8 mouse cellular contexts compared by ENCODE assay signal in genomic region chr11:110357756-110358551, GRCm38 (mm10). TPM values are rescaled to one million over a fixed set of nuclear protein-coding genes. Genes with fewer than 3 reads are reported as not detected.
A peak's percentile ranks its signal among the peaks of the same experiment; 100 is the strongest.
DNase-seq lines count a peak whose midpoint lies in the region; ATAC-seq and TF ChIP-seq lines count a peak whose summit lies in the region.

No protein-coding gene starts in this region.

- no peaks in the 10 kb centered on the region for H3K4me1 ChIP-seq in liver, adult 2 months (ENCODE audit: control insufficient read depth, insufficient read depth, low read length)
- H3K4me1 ChIP-seq in liver, embryonic 12.5 days, result no peaks in the 10 kb centered on the region

- 51% methylated on average over 16 of the region's 16 CpGs for WGBS in liver, adult 2 months
- 58% methylated on average over 16 of the region's 16 CpGs for WGBS in liver, embryonic 12.5 days (ENCODE audit: insufficient replicate concordance)

- H3K79me2 ChIP-seq in liver, adult 2 months (ENCODE audit: control insufficient read depth, insufficient read depth, low read length), result no peaks in the 10 kb centered on the region

- H3K27ac ChIP-seq in liver, adult 2 months (replicated peaks; ENCODE audit: insufficient read depth, low read depth, low read length), result no peak overlapping the region
- no peak overlapping the region for H3K27ac ChIP-seq in liver, embryonic 12.5 days

- H3K27me3 ChIP-seq in liver, adult 2 months (ENCODE audit: control insufficient read depth, insufficient read depth, low read length), result no peaks in the 10 kb centered on the region
- no peaks in the 10 kb centered on the region for H3K27me3 ChIP-seq in liver, embryonic 12.5 days (replicated peaks)

- no peak overlapping the region for H3K4me2 ChIP-seq in liver, embryonic 12.5 days

- no peak for TF ChIP-seq POLR2A in liver, adult 2 months (IDR thresholded peaks at IDR 0.05; ENCODE audit: extremely low read depth, insufficient read depth, low read length)

- DNase-seq in CD4-positive, CD25-positive, alpha-beta regulatory T cell, adult 2 months (ENCODE audit: low read depth, low spot score), result peak; percentile 9
- DNase-seq in liver, adult 2 months (ENCODE audit: extremely low read depth, low read depth, low spot score), result peak; percentile 43
- DNase-seq in cerebellum, postnatal 25 days, result peak; percentile 30 to 69
- DNase-seq in kidney, postnatal 36 days, result peak; percentile 39 to 73
- peak; percentile 61 for DNase-seq in lung, postnatal 14 days
- no peak for DNase-seq in spleen, adult 12 weeks (ENCODE audit: low spot score)

- no peak overlapping the region for H3K9ac ChIP-seq in liver, adult 2 months (ENCODE audit: low read depth, low read length)
- H3K9ac ChIP-seq in liver, embryonic 12.5 days, result no peak overlapping the region

- no peak for ATAC-seq in CD4-positive, CD25-positive, alpha-beta regulatory T cell, adult 4 months
- no peak for ATAC-seq in liver, embryonic 12.5 days

- H3K9me3 ChIP-seq in liver, embryonic 12.5 days (replicated peaks), result no peaks in the 10 kb centered on the region

- H3K36me3 ChIP-seq in liver, adult 2 months (ENCODE audit: control insufficient read depth, insufficient read depth, low read length), result no peaks in the 10 kb centered on the region
- no peaks in the 10 kb centered on the region for H3K36me3 ChIP-seq in liver, embryonic 12.5 days

- H3K4me3 ChIP-seq in liver, adult 2 months (ENCODE audit: insufficient read depth, low read depth, low read length), result no peak overlapping the region
- H3K4me3 ChIP-seq in liver, embryonic 12.5 days, result no peak overlapping the region

- peak; percentile 53; the same call in 1 of the 2 replicates for TF ChIP-seq CTCF in liver, adult 2 months (IDR thresholded peaks at IDR 0.05; ENCODE audit: low read depth, low read length)

RNA-seq across cellular contexts. Expression of gene Abca5, which starts 20.4 kb away (rescaled TPM):
- polyA plus RNA-seq in CD4-positive, CD25-positive, alpha-beta regulatory T cell, adult 4 months (2017; shearing (Covaris generic)), result 1 to 10 TPM in 1 of 2 experiments, under 1 TPM in 1; 0.73 to 1.1 TPM
- total RNA-seq in liver, adult 2 months (2014; rRNA removed), result 3.6 and 4.0 TPM in 2 replicates
- 0.49 and 0.58 TPM in 2 replicates for polyA plus RNA-seq in liver, adult 2 months (2012; rRNA removed)
- 0.49 and 0.95 TPM in 2 replicates for polyA plus RNA-seq in liver, embryonic 12.5 days (2016; fragmentation: Nextera tagmentation; extraction: Ambion mirVana)

RNA-seq across cellular contexts. Expression of gene Map2k6, which starts 41.0 kb away (rescaled TPM):
- polyA plus RNA-seq in CD4-positive, CD25-positive, alpha-beta regulatory T cell, adult 4 months (2017; shearing (Covaris generic)), result 1 to 10 TPM; 5.8 to 8.8 TPM
- 13.0 and 22.5 TPM in 2 replicates for total RNA-seq in liver, adult 2 months (2014; rRNA removed)
- 2.0 and 2.8 TPM in 2 replicates for polyA plus RNA-seq in liver, adult 2 months (2012; rRNA removed)
- 6.5 and 7.1 TPM in 2 replicates for polyA plus RNA-seq in liver, embryonic 12.5 days (2016; fragmentation: Nextera tagmentation; extraction: Ambion mirVana)
